Mouse (Mus musculus): Measurements from ENCODE around the gene Olfr992. TPM values are rescaled to one million over a fixed set of nuclear protein-coding genes. Genes with fewer than 3 reads are reported as not detected.
"Not testable (repeated sequence)": the region's sequence is repeated elsewhere in the genome, so short reads cannot be mapped to it uniquely, and the experiment has no call there.

The Olfr992 gene
- not detected for total RNA-seq (2021)
- long read RNA-seq, experiment 1, result 0 reads
- long read RNA-seq, experiment 2, result 0 reads

- no peak for DNase-seq (ENCODE audit: low spot score)
Measured at GRCm38 (mm10) chr2:85409369-85409768, at the start of gene Olfr992. Gene Olfr992, minus strand, starts transcription at chr2:85409469.

GRCm38 (mm10) chr2:85443539-85443938, 34.3 kb upstream of the Olfr992 start, which contains the start of gene Olfr995:
Gene Olfr995, minus strand, starts transcription at chr2:85443639.
- no peak for DNase-seq (ENCODE audit: low spot score)

DNA sequence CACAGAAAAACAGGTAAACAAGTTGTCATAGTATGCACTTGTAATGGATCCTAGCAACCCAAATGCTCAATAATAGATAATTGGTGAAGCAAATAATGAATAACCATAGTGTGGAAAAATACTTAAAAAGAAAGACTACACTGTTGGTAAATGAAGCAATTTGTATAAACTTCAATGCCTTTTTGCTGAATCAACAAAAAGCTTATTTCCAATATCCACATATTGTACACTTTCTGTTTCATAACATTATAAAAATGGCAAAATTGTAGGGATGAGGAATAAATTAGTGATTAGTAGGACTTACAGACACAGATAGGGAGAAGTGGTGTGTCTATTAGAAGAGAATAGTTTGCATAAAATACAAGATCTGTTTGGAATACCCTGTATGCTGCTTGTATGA, 33.3 kb upstream of the Olfr992 start:
- DNase-seq (ENCODE audit: low spot score), result no peak

DNA sequence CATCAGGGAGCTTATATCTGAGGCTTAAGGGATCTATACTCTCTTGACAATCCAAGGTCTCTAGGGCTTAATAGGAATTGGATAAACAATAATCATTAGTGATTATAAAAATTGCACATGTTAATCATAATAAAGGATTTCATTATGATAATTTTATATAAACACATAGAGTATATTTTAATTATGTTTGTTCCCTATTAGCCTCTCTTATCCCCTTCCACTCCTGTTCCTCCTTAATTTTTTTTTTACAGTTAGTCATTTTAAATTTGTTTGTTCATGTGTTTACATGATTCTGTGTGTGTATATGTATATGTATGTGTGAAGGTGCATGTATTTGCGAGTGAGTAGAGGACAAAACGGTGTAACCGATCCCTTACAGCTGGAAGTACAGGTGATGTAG, 27.1 kb upstream of the Olfr992 start, which contains the start of gene Olfr994:
Gene Olfr994 (minus strand): TSS at position 101 of the 400 bp plus-strand sequence.
- no peak for DNase-seq (ENCODE audit: low spot score)

- DNase-seq (ENCODE audit: low spot score), result no peak
Measured at GRCm38 (mm10) chr2:85425893-85426292, 16.6 kb upstream of the Olfr992 start.

- DNase-seq (ENCODE audit: low spot score), result no peak
Measured at GRCm38 (mm10) chr2:85414777-85415176, 5.5 kb upstream of the Olfr992 start, which contains the start of gene Olfr993. Gene Olfr993, minus strand, starts transcription at chr2:85414877.

- DNase-seq (ENCODE audit: low spot score), result not testable (repeated sequence)
Measured at GRCm38 (mm10) chr2:85363127-85363526, 46.1 kb downstream of the Olfr992 start, which contains the start of gene Olfr988. Gene Olfr988, minus strand, starts transcription at chr2:85363227.

Other genes with a start within 250 kb of the Olfr992 start
- gene Lrrc55, start 212.3 kb downstream of the Olfr992 start, total RNA-seq (2021), result under 1 TPM; 0.23 to 0.71 TPM
- gene Olfr987, start 70.2 kb downstream of the Olfr992 start, total RNA-seq (2021), result not detected
- gene Olfr988, start 46.2 kb downstream of the Olfr992 start, total RNA-seq (2021), result not detected
- gene Olfr993, start 5.4 kb upstream of the Olfr992 start, total RNA-seq (2021), result not detected
- gene Olfr994, start 27.0 kb upstream of the Olfr992 start, total RNA-seq (2021), result not detected
- gene Olfr995, start 34.2 kb upstream of the Olfr992 start, total RNA-seq (2021), result not detected
- gene 4833423E24Rik, start 109.6 kb upstream of the Olfr992 start, total RNA-seq (2021), result not detected
- gene Olfr996, start 169.7 kb upstream of the Olfr992 start, total RNA-seq (2021), result not detected
- gene Olfr998, start 179.5 kb upstream of the Olfr992 start, total RNA-seq (2021), result not detected
- not detected for gene Olfr1000, start 202.4 kb upstream of the Olfr992 start, total RNA-seq (2021)
- gene Olfr1002, start 241.2 kb upstream of the Olfr992 start, total RNA-seq (2021), result not detected